Mouse (Mus musculus) erythroblast, embryonic 14.5 days (primary cell): Measurements from ENCODE around the gene Sbk1.

Experiments
- GATA1 ChIP-seq: IDR thresholded peaks from 2 replicates; pipeline ENCODE4 v1.6.1; 2012; ENCODE audit warnings: low read length, inconsistent platforms, mixed read lengths
- TAL1 ChIP-seq: IDR thresholded peaks from 3 replicates; pipeline ENCODE4 v1.6.1; 2012; ENCODE audit warnings: low read length, inconsistent platforms, mixed read lengths

DNA sequence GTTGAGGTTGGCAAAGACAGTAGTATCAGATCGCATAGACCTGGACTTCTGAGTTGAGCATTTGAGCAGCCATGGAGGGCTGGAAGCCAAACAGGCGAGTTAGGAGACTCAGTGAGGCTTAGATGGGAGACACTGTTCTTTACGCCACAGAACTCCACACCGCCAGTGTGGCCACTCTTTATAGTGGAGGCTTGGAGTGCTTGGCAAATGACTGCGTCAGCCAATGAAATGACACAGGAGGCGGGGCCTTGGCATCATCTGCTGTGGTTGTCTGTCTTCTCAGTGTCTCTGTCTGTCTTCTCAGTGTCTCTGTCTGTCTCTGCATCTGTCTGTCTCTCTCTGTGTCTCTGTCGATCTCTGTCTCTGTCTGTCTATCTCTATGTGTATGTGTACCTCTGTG lies 21.9 kb upstream of the Sbk1 start:
- TF ChIP-seq GATA1 (no peak), TAL1 (no peak)
